Mouse (Mus musculus) cerebellum, adult 9-10 months (tissue): ENCODE measurements around the gene Hscb.
"Not testable (repeated sequence)": the region's sequence is repeated elsewhere in the genome, so short reads cannot be mapped to it uniquely, and the experiment has no call there.

ENCODE experiments used
- DNase-seq: peaks from one replicate; pipeline ENCODE4 v3.0.0; 2022

Hscb gene

DNA sequence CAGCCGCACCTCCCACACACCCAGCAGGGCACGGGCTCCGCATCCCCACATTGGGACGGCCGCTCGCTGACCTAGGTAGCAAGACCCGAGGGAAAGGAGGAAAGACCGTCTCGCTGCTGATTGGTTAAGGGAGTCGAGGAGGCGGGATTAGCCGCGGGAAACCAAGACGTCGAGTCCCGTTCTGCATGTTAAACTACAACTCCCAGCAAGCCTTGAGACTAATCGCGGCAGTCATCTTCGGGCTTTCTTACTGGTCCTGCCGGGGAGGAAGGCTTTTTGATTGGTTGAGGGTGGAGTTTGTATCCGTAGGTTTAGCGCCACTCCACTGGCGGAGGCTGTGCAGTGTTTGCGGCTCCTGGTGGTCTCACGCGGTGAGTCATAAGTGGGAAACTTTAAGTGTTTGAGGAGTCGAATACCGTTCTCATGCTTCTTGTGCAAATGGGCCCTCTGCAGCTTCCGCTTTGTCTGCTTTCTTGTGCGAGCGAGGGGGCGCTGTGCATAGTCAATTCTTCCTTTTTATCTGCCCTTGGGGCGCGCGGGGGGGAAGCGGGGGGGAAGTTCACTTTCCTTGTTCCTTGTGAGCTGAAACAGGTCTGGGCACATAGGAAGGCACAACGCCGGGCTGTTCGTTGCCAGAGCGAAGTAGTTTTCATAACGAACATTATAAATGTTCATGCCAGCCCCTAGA, at the start of gene Hscb, which contains the start of gene Chek2:
Hscb (minus strand) TSS at position 100 of the 688 bp plus-strand sequence.
Chek2 (plus strand) TSS at position 302 of the 688 bp plus-strand sequence.
- peak; percentile 99 for DNase-seq

DNA sequence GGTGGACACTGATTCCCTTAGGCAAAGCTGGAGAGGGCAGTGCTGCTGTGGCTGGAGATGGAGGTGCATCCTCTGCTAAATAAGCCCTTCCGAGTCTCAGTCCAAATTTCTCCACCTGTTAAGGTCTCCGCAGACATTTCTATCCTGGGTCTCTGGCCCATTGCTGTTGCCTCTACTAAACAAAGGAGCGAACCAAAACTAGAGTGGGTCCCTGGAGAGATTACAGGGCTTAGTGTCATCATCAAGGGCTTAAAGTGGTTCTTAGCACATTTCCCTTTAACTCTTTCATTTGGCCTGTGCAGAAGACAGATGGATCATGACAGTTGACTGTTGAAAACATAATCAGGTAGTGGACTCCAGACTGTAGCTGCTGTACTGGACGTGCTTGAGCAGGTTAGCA, 49.0 kb upstream of the Hscb start:
- no peak for DNase-seq

DNA sequence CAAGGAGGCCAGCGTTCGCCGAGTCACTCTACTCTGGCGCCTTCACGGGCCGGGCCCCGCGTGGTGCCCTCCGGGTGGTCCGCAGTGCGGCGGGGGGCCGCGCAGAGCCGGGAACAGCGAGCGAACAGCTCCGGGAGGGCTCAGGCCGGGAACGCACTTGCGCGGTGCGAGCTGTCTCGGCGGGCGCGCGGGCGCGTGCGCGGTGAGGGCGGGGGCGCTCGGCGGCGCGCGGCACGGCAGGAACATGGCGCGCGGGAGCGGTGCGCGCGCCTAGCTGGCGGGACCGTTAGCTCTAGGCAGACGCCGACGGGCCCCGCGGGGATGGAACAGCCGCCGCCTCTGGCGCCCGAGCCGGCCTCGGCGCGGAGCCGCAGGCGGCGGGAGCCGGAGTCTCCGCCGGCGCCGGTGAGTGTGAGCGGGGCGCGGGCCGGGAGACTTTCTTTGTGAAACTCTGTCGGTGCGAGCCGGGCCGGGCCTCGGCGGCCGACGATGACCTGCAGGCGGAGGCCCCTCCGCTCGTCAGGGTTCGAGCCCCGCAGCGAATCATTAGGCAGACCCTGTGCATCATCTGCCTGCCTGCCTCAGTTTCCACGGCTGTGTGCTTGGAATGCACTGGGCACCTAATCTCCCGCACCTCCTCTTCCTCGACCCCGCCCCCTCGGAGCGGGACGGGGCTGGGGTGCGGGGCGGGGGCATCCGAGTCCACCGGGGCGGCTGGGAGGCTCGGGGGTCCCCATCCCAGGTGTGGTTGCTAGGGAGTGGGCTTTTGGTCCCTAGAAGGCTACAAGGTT, 40.2 kb upstream of the Hscb start, which contains the start of gene Ttc28:
Ttc28 (plus strand) TSS at position 220 of the 791 bp plus-strand sequence.
- peak; percentile 86 for DNase-seq

DNA sequence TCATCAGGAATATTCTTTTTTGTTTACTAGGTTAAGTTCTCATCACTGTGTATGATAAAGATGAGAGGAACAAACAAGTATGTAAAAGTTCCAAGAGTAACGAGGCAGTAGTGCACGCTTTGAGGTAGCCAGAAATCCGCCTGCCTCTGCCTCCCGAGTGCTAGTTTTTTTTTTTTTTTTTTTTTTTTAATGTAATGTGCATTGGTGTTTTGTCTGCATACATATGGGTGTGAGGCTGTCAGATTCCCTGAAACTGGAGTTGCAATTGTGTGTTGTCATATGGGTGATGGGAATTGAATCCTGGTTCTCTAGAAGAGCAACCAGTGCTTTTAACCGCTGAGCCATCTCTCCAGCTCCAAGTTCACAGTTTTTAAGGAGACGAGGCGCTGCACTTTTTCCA, 39.5 kb upstream of the Hscb start:
- DNase-seq = no peak

DNA sequence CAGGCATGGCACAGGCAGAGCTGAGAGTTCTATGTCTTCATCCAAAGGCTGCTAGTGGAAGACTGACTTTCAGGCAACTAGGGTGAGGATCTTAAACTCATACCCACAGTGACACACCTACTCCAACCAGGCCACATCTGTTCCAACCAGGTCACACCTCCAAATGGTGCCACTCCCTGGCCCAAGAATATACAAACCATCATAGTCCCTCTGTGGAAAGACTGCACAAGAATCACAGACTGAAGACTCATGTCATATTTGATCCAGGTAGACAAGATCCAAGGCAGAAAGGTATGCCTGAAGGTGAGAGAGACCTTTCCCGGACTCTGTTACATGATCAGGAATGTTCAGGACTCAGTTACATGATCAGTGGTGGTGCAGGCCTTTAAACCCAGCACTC, 38.9 kb upstream of the Hscb start:
- DNase-seq = not testable (repeated sequence)

DNA sequence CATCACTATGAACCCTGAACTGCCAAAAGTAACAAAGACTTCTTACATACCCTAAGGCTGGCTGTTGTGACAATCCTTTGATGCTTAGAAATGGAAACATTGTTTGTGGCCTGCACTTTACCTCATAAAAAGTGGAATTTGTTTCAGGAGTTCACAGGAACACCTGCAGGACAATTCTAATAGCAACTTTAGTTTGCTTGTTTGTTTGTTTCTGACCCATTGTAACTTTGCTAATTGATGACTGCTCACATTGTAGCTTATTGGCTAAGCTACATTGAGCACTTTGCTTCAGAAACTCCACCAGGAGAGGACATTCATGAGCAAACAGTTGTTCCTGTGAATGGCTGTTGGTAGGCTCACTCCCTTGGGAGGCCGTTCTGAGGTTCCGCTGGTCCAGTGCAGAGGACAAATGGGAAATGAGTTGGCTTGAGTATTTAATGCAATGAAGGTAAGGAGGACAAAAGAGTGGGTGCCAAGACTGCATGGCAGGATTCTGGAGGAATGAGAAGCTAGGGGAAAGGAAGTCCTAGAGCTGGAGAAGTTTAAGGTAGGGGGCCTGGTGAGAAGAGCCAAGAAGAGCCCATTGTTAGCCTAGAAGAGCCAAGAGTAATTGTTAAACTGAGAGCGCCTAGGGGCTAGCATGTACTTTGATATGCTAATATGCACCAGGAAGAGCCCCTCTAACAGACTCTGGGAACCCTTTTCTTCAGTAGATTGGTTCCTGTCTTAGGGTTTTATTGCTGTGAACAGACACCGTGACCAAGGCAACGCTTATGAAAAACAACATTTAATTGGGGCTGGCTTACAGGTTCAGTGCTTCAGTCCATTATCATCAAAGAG, 38.3 kb upstream of the Hscb start:
- DNase-seq = no peak

DNA sequence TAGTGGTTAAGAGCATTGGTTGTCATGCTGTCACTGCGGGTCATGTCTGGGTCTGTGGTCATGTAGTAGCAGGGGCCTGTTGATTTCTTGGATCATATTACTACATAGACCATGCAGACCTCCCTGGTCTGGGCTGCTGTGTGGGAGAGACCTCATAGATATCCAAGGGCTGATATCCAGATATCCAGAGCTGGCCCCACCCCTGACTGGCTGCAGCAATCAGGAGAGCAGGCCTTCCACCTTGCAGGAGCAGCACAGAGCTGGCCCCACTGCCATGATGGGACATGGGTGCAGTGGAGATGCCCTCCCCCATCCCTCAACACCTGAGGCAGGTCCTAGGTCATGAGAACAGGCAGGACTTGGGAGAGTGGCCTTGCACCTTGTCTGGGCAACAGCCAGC, 35.7 kb upstream of the Hscb start:
- DNase-seq = no peak

DNA sequence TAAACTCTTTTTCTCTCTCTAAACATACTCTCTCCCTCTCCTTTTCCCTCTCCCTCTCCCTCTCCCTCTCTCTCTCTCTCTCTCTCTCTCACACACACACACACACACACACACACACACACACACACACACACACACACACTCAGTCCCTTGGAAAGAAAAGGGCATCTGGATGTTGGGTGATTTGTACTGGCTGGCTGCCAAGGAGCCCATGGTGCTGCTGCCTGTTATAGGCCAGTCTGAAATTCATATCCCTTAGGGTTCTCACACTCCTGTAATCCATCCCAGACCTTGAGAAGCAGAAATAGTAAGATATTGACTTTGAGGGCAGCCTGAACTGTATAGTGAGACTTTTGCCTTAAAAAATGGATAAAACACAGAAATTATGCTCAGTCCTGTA, 35.1 kb upstream of the Hscb start:
- no peak for DNase-seq

DNA sequence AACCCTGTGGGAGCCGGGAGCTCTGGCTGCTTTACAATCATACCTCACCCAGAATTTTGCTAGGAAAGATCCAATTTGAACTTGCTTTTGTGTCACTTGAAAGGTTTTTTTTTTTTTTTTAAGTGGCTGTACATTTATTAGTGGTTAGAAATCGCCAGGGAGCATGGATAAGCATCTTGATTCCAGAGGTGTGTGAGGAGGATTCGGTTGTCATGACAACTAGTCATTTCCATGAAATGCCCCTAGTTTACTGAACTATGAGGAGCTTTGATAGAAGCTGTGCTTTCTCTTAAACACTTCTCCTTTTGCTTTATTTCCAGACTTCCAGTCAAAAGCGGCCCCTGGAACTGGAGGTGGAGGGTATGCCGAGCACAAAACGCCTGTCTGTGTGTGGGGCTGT, 33.6 kb upstream of the Hscb start:
- DNase-seq = no peak

DNA sequence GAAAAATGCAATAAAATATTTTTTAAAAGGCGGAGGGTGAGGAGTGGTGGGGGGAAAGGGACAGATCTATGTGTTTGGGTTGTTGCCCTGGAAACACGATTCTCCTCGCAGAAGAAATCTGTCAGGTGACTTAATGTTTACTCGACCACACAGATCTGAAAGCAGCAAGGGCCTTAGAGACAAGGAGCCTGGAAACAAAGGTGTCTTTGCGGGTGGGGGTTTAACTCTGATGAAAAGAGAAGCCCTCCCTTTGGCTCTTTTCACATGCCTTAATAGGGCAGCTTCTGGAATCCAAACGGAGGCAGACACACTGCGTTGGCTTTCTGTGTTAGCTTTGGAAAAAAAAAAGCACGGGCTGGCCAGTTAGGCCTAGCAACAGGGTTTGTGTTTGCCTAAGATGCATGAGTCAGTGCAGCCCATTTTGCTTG, 29.7 kb upstream of the Hscb start:
- DNase-seq = no peak

DNA sequence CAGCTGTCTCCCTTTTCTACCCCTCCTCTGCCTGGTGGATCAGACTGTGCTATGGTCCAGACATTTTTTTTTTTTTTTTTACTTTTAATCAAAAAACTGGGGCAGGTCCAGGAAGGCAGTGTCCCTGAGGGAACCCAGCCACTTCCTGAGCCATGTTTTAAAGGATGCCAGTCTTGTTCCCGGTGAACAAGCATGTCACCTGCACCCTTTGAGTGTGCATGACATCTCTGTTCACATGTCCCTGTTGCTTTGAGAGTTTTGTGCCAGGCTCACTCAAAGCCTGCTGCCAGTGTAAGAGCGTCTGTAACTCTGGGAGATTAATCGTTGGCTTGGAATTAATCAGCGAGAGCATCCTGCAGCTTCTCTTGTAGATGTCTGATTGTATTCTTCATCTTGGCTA, 28.9 kb upstream of the Hscb start:
- DNase-seq = no peak

DNA sequence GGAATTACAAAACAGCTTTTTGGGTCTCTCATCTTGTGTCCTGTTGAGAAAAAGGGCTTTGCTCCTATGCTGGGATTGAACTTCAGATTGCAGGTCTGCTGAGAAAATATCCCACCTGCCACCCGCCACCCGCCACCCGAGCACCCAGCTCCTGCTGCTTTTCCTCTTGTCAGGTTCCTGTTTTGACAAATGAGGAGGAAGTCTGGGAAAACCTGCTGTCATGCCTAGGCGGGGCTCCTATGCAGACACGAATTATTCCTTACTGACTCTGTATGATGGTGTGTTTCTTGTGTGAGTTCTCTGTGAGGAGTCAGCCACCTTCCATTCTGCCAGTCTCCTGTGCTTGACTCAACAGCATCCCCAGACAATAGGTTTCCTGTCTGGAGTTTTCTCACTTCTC, 20.9 kb upstream of the Hscb start:
- no peak for DNase-seq

DNA sequence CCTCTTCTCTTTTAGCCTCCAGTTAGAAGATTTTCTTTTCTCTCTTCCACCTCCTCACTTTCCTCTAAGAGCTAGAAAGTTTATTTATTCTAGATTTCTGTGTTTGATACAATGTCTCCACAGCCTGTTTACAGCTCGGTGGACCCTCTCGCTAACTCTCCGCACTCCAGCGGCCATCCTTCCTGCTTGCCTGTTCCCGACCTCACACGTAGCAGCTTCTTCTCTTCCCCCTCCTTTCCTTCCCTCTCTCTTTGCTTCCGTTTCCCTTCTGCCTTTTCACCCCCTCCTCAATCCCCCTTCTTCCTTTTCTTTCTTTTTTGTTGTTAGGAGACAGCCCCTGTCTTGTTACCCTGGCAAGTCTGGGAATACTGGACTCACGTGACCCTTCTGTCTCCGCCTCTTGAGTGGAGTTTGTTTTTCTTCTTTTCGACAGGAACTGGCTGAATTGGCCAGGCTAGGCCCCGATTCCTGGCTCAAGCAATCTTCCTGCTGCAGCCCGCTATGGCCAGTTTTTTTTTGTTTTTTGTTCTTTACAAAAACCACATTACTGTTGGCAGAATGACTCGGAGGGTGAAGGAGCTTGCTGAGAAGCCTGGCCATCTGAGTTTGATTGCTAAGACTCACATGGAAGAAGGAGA, 19.6 kb upstream of the Hscb start:
- no peak for DNase-seq

DNA sequence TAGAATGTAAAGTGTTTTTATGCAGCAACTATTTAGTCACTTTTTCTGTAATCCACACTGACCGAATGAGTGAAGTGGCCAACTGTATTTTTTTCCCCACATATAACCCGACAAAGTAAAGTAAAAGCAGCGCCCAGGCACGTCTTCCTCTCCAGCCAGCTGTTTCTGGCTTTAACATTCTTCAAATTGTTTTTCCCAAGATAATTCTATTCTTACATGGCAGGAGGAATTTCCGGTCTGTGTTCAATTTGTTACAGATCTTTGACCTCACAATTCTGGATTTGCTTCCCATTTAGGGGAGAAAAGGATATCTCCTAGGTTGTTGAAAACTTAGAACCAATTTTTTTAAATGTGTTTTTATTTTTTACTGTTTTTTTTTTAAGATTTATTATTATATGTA, 17.5 kb upstream of the Hscb start:
- DNase-seq = no peak

DNA sequence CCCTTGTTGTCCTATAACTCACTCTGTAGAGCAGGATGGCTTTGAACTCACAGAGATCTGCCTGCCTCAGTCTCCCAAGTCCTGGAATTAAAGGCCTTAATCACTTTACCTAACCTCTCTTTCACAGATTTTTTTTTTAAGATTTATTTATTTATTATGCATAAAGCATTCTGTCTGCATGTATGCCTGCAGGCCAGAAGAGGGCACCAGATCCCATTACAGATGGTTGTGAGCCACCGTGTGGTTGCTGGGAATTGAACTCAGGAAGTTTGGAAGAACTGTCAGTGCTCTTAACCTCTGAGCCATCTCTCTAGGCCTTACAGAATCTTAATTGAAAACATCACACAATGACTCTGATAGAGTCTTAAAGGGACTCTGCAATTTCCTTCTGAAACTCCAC, 13.4 kb upstream of the Hscb start:
- no peak for DNase-seq

DNA sequence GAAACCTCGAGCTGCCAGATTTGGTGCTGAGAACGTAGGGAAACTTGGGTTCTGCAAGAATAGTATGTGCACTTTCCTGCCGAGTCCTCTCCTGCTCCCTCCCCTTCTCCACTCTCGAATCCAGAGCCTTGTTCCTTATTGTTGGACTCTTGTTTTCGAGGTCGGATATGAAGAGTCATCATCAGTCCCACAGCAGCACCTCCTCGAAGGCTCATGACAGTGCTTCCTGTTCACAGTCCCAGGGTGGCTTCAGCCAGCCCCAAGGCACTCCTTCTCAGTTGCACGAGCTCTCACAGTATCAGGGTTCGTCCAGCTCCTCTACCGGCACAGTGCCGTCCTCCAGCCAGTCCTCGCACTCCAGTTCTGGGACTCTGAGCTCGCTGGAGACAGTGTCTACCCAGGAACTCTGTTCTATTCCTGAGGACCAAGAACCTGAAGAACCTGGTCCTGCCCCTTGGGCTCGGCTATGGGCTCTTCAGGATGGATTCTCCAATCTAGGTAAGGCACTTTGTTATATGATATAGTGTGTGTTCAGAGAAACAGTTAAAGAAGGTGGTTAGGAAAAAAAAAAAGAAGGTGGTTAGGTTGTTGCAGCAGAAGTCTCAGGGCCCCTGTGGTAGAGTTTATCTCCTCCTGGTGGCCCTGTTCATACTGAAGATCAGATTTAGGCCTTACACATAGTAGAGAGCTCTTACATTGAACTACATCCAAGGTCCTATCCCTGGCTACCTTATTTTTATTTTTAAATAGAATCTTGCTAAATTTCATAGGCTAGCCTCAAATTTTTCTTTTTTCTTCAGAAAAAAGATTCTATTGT, 1.7 kb upstream of the Hscb start:
- DNase-seq = peak; percentile 20

DNA sequence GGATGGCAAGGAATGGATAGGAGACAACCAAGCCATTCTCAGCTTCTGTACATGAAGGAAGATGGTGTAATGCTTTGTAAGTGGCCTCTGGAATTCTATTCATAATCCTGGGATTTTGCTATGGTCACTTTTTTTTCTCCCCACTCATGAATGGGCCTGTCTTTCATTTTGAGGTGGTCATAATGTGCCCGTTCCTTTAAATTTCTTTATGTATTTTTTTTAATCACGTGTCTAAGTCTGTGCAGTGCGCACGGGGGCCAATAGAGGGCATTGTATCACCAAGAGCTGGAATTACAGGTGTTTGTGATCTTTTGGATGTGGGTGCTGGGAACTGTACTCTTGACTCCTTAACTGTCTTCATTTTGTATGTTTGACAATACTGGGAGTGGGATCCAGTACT, 888 bp upstream of the Hscb start:
- peak; percentile 76 for DNase-seq

DNA sequence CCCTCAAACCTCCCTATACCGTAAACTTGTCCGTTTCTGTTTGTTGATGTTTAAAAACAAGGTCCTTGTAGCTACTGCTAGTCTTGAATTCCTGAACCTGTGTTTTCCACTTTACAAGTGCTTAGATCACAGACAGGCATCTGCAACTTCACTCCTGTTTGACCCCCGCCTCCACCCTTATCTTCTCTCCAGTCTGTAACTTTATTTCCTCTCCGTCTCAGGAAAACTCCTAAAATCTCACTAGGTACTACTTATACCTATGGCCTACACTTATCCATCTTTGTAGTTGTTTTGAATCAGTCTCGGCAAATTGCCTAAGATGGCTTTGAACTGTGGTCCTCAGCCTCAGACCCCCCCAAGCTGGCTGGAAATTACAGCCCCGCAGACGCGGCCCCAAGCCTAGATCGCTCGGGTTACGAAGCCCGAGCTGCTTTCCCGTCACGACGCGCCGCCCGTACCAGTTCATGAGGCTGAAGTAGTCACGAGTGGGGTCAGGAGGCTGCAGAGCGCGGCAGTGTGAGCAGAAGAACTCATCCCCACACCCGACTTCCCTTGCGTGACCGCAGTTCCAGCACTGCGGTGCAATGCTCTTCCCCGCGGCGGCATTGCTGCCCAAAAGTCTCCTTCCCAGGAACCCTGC, 419 bp downstream of the Hscb start:
- no peak for DNase-seq

DNA sequence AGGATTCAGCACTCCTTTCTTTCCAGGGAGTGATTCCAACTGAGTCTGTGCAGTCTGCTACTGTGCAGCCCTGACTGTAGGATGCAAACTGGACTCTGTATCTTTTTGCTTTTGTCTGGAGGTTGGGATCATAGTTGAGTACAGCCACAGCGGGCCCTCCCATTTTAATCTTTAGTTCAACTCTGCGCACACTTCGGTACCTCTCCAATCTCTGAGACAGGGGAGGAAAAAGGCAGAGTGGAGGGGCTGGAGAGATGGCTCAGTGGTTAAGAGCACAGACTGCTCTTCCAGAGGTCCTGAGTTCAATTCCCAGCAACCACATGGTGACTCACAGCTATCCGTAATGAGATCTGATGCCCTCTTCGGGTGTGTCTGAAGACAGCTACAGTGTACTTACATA, 1.6 kb downstream of the Hscb start:
- DNase-seq = peak; percentile 17

DNA sequence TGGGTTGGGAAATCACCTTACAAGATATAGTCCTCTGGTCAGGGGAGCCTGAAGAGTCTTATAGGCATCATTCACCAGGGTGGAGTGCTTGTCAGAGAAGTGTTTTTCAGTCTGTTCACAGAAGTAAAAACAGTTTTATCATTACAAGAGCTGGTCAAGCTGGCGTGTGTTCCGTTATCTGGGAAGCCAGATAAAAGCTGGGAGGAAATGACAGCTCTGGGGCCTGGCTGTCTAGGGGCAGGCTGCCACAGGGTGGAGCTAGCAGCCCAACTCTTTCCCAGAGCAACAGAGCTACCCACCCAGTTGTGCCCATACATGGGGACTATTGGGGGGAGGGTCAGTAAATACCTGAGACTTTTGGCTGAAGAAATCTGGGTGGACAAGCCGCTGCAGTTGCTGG, 3.6 kb downstream of the Hscb start:
- no peak for DNase-seq

DNA sequence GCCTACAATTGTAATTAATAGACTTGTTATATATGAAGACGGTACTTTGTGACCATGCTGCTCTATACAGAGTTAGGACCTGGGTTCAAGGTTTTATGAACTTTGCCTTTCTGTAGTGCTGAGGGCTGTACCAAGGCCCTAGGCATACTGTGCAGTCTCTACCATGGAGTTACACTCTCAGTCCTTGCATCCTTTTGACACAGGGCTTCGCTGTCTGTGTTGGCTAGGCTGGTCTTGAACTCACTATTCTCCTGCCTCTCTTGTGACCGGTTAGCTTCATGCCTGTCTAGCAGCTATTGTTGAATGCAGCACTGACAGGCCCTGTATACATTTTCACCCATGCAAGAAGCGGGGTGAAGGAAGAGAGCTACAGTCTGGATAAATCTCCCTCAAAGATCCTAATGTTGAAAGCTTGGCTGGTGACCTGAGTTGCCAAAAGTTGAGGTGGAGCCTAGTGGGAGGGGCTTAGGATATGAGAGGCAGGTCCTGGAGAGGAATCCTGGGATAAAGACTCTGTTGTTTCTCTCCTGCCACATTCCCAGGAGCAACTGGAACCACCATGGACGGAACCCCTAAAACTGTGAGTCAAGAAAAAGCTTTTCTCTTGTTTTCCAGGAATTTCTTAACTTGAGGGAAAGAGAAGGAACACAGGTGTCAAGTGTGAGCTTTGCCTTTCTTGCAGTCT, 8.4 kb downstream of the Hscb start:
- no peak for DNase-seq
